Mouse (Mus musculus): ENCODE results near the gene Bmp2.

Bmp2 gene

GRCm38 (mm10) chr2:133565424-133565823 lies 13.5 kb downstream of the Bmp2 start:
- DNase-seq (ENCODE audit: low read depth, low spot score) = no peak

GRCm38 (mm10) chr2:133565995-133566710 lies 14.2 kb downstream of the Bmp2 start:
- DNase-seq (ENCODE audit: low read depth, low spot score) = no peak

GRCm38 (mm10) chr2:133591562-133592255 lies 39.8 kb downstream of the Bmp2 start:
- no peak for DNase-seq (ENCODE audit: low read depth, low spot score)

All from skeletal muscle tissue, adult 2 months (tissue).